Mouse (Mus musculus) thymus, adult 2 months (tissue): ENCODE data around the gene Mrrf. TPM values are rescaled to one million over a fixed set of nuclear protein-coding genes. Genes with fewer than 3 reads are reported as not detected.
"Not testable (repeated sequence)": the region's sequence is repeated elsewhere in the genome, so short reads cannot be mapped to it uniquely, and the experiment has no call there.

ENCODE experiments used
- DNase-seq: peaks from one replicate; pipeline ENCODE4 v3.0.0; 2021
- H3K27ac ChIP-seq: fragments of 200-500 bp; 2 replicates; pipeline ENCODE4 v1.5.1; 2012; ENCODE audit warnings: low read length, control low read depth; ENCODE audit not compliant: control insufficient read depth, insufficient read depth
- H3K27me3 ChIP-seq: fragments of 200-500 bp; 2 replicates; pipeline ENCODE4 v1.6.1; 2012; ENCODE audit warnings: mild to moderate bottlenecking, low read length, moderate library complexity, mixed read lengths; ENCODE audit not compliant: control insufficient read depth, insufficient read depth
- H3K36me3 ChIP-seq: fragments of 200-500 bp; 2 replicates; pipeline ENCODE4 v1.6.1; 2012; ENCODE audit warnings: mild to moderate bottlenecking, low read length, moderate library complexity; ENCODE audit not compliant: control insufficient read depth, insufficient read depth
- H3K4me1 ChIP-seq: fragments of 200-500 bp; replicated peaks from 2 replicates; pipeline ENCODE4 v1.6.1; 2012; ENCODE audit warnings: low read length; ENCODE audit not compliant: control insufficient read depth, insufficient read depth
- H3K4me3 ChIP-seq: fragments of 200-500 bp; 2 replicates; pipeline ENCODE4 v1.5.1; 2012; ENCODE audit warnings: mild to moderate bottlenecking, low read length, control low read depth, moderate library complexity; ENCODE audit not compliant: control insufficient read depth, insufficient read depth
- CTCF ChIP-seq: fragments of 200-500 bp; IDR thresholded peaks from 2 replicates; pipeline ENCODE4 v1.5.1; 2012; ENCODE audit warnings: mild to moderate bottlenecking, control low read depth, low read length, moderate library complexity, borderline replicate concordance; ENCODE audit not compliant: control insufficient read depth, poor library complexity, insufficient read depth; ENCODE audit errors: extremely low read depth
- POLR2A ChIP-seq: fragments of 200-500 bp; IDR thresholded peaks from 2 replicates; pipeline ENCODE4 v1.6.1; 2012; ENCODE audit warnings: mild to moderate bottlenecking, low read length, control low read depth, moderate library complexity; ENCODE audit not compliant: control insufficient read depth, poor library complexity, insufficient read depth; ENCODE audit errors: extremely low read depth
- WGBS: fragments of 180-500 bp; shearing (Covaris S2); methylation state at CpG from one replicate; pipeline ENCODE4 v1.1.7; 2018; 5-methylcytosine and 5-hydroxymethylcytosine counted together
- polyA plus RNA-seq: library from polyadenylated mRNA; depleted of rRNA; stranded (reverse); fragments of >200 nt; gene quantifications from 2 replicates; pipeline ENCODE4 v1.2.3, GENCODE M21; 2012

Gene Mrrf
- polyA plus RNA-seq, 1 experiment: 29.3 TPM

GRCm38 (mm10) chr2:36159336-36159735, 23.1 kb downstream of the Mrrf start:
- Histone ChIP-seq H3K27ac (no peak overlapping the region), H3K36me3 (peaks cover 5% of the 10 kb centered on the region; the same call in 1 of the 2 replicates), H3K27me3 (no peaks in the 10 kb centered on the region), H3K4me1 (no peaks in the 10 kb centered on the region), H3K4me3 (no peak overlapping the region)
- DNase-seq: no peak
- WGBS: 91% methylated on average over 4 of the region's 4 CpGs
- TF ChIP-seq CTCF (no peak), POLR2A (no peak)

- 97% methylated on average over 1 of the region's 1 CpGs for WGBS
- Histone ChIP-seq H3K4me1 (no peaks in the 10 kb centered on the region), H3K27me3 (no peaks in the 10 kb centered on the region), H3K27ac (no peak overlapping the region), H3K4me3 (no peak overlapping the region), H3K36me3 (no peaks in the 10 kb centered on the region)
- DNase-seq: no peak
- no peak for TF ChIP-seq POLR2A
- no peak for TF ChIP-seq CTCF
These were observed 31.9 kb downstream of the Mrrf start for GRCm38 (mm10) chr2:36167990-36168618.

- no peak overlapping the region for H3K27ac ChIP-seq
- H3K36me3 ChIP-seq: no peaks in the 10 kb centered on the region
- 86% methylated on average over 4 of the region's 4 CpGs for WGBS
- no peak for DNase-seq
- no peak overlapping the region for H3K4me3 ChIP-seq
- TF ChIP-seq CTCF (no peak), POLR2A (no peak)
- H3K4me1 ChIP-seq: no peaks in the 10 kb centered on the region
- H3K27me3 ChIP-seq: no peaks in the 10 kb centered on the region
These were observed 33.0 kb downstream of the Mrrf start for GRCm38 (mm10) chr2:36169176-36169575.

- DNase-seq: no peak
- Histone ChIP-seq H3K4me1 (no peaks in the 10 kb centered on the region), H3K4me3 (no peak overlapping the region), H3K36me3 (no peaks in the 10 kb centered on the region), H3K27ac (no peak overlapping the region), H3K27me3 (no peaks in the 10 kb centered on the region)
- no peak for TF ChIP-seq CTCF
- WGBS: 86% methylated on average over 4 of the region's 4 CpGs
These were observed 35.9 kb downstream of the Mrrf start for GRCm38 (mm10) chr2:36172136-36172535.

- no peaks in the 10 kb centered on the region for H3K4me1 ChIP-seq
- DNase-seq: no peak
- no peak overlapping the region for H3K4me3 ChIP-seq
- H3K27ac ChIP-seq: no peak overlapping the region
- no peak for TF ChIP-seq CTCF
- TF ChIP-seq POLR2A: no peak
- WGBS: 98% methylated on average over 3 of the region's 3 CpGs
- no peaks in the 10 kb centered on the region for H3K27me3 ChIP-seq
- H3K36me3 ChIP-seq: no peaks in the 10 kb centered on the region; the same call in 1 of the 2 replicates
These were observed 36.4 kb downstream of the Mrrf start for GRCm38 (mm10) chr2:36172574-36172973.

GRCm38 (mm10) chr2:36179487-36179886, 43.3 kb downstream of the Mrrf start:
- no peaks in the 10 kb centered on the region for H3K4me1 ChIP-seq
- TF ChIP-seq POLR2A: no peak
- TF ChIP-seq CTCF: no peak
- no peak overlapping the region for H3K27ac ChIP-seq
- no peaks in the 10 kb centered on the region; the same call in 1 of the 2 replicates for H3K36me3 ChIP-seq
- no peaks in the 10 kb centered on the region for H3K27me3 ChIP-seq
- no peak overlapping the region for H3K4me3 ChIP-seq
- WGBS: 35% methylated on average over 3 of the region's 3 CpGs
- no peak for DNase-seq

- H3K4me1 ChIP-seq, H3K4me3 ChIP-seq, DNase-seq, H3K36me3 ChIP-seq, H3K27ac ChIP-seq, H3K27me3 ChIP-seq: not testable (repeated sequence)
- WGBS: 96% methylated on average over 4 of the region's 4 CpGs
These were observed 45.6 kb downstream of the Mrrf start for GRCm38 (mm10) chr2:36181587-36182368.
